Mouse (Mus musculus) layer of hippocampus, adult 9-10 months (tissue): Measurements from ENCODE around the gene Ipo9.

ENCODE experiments used
- DNase-seq: peaks from one replicate; pipeline ENCODE4 v3.0.0; 2022; ENCODE audit warnings: low spot score

Gene Ipo9

GRCm38 (mm10) chr1:135367595-135367994 is 62.7 kb downstream of the Ipo9 start:
- no peak for DNase-seq

- no peak for DNase-seq
Observed at GRCm38 (mm10) chr1:135367005-135367404, 63.3 kb downstream of the Ipo9 start.

GRCm38 (mm10) chr1:135366380-135366779 is 63.9 kb downstream of the Ipo9 start:
- DNase-seq: no peak

GRCm38 (mm10) chr1:135363446-135363845 is 66.9 kb downstream of the Ipo9 start:
- DNase-seq: no peak

GRCm38 (mm10) chr1:135362115-135362514 is 68.2 kb downstream of the Ipo9 start:
- DNase-seq: no peak

GRCm38 (mm10) chr1:135361491-135361890 is 68.8 kb downstream of the Ipo9 start:
- DNase-seq: no peak

- no peak for DNase-seq
Observed at GRCm38 (mm10) chr1:135359071-135359470, 71.2 kb downstream of the Ipo9 start.

- DNase-seq: no peak
Observed at GRCm38 (mm10) chr1:135351953-135352352, 78.3 kb downstream of the Ipo9 start.

GRCm38 (mm10) chr1:135347498-135348169 is 82.7 kb downstream of the Ipo9 start:
- no peak for DNase-seq

GRCm38 (mm10) chr1:135346891-135347290 is 83.4 kb downstream of the Ipo9 start:
- DNase-seq: no peak

- DNase-seq: no peak
Observed at GRCm38 (mm10) chr1:135344026-135344425, 86.3 kb downstream of the Ipo9 start.

GRCm38 (mm10) chr1:135341947-135342346 is 88.4 kb downstream of the Ipo9 start:
- DNase-seq: no peak
